Mouse (Mus musculus) MEL (cell line): Measurements from ENCODE around the gene Antxr1. TPM values are rescaled to one million over a fixed set of nuclear protein-coding genes. Genes with fewer than 3 reads are reported as not detected.
A peak's percentile ranks its signal among the peaks of the same experiment; 100 is the strongest.

Experiments
- DNase-seq: peaks from one replicate; pipeline ENCODE4 v3.0.0; 2011; ENCODE audit warnings: low read depth, low spot score
- H3K27ac ChIP-seq: 2 replicates; pipeline ENCODE4 v1.5.1; 2012; ENCODE audit warnings: low read depth, mild to moderate bottlenecking, control low read depth, low read length, moderate library complexity; ENCODE audit not compliant: control insufficient read depth
- H3K27me3 ChIP-seq, 2 experiments: fragments of 150-350 bp in 1 of 2; sonication (generic) in 1 of 2; 2 replicates each; pipeline ENCODE4 v1.6.1; 2012; ENCODE audit warnings: low read length in 2 of 2, mild to moderate bottlenecking in 2 of 2, improper control_type of control experiment in 1 of 2, moderate library complexity in 1 of 2; ENCODE audit not compliant: insufficient read depth in 2 of 2, control insufficient read depth in 1 of 2
- H3K36me3 ChIP-seq, 2 experiments: 2 replicates each; pipeline ENCODE4 v1.6.1; 2012 to 2014; ENCODE audit warnings: low read length in 2 of 2, improper control_type of control experiment in 1 of 2, inconsistent platforms in 1 of 2, mild to moderate bottlenecking in 1 of 2; ENCODE audit not compliant: insufficient read depth in 2 of 2, control insufficient read depth in 1 of 2
- H3K4me1 ChIP-seq, 2 experiments: fragments of 150-350 bp in 1 of 2; sonication (generic) in 1 of 2; 2 replicates each; pipeline ENCODE4 v1.6.1; 2012; ENCODE audit warnings: low read length in 2 of 2, improper control_type of control experiment in 1 of 2, mild to moderate bottlenecking in 1 of 2; ENCODE audit not compliant: insufficient read depth in 2 of 2, control insufficient read depth in 1 of 2
- H3K4me3 ChIP-seq, 2 experiments: fragments of 150-350 bp in 1 of 2; sonication (generic) in 1 of 2; 2 replicates each; pipeline ENCODE4 v1.5.1; 2012; ENCODE audit warnings: low read depth in 2 of 2, low read length in 2 of 2, mild to moderate bottlenecking in 2 of 2, moderate library complexity in 2 of 2, control low read depth in 1 of 2, improper control_type of control experiment in 1 of 2; ENCODE audit not compliant: control insufficient read depth in 1 of 2, insufficient read depth in 1 of 2
- H3K79me2 ChIP-seq: 2 replicates; pipeline ENCODE4 v1.6.1; 2012; ENCODE audit warnings: mild to moderate bottlenecking, low read length, moderate library complexity; ENCODE audit not compliant: control insufficient read depth, poor library complexity, insufficient read depth
- H3K9ac ChIP-seq: 2 replicates; pipeline ENCODE4 v1.6.1; 2012; ENCODE audit warnings: low read depth, mild to moderate bottlenecking, control low read depth, low read length, moderate library complexity; ENCODE audit not compliant: control insufficient read depth, poor library complexity, severe bottlenecking
- H3K9me3 ChIP-seq: fragments of 150-350 bp; sonication (generic); replicated peaks from 2 replicates; pipeline ENCODE4 v1.6.1; 2012; ENCODE audit warnings: mild to moderate bottlenecking, low read length, improper control_type of control experiment, moderate library complexity; ENCODE audit not compliant: insufficient read depth
- BHLHE40 ChIP-seq: IDR thresholded peaks from 2 replicates; pipeline ENCODE4 v1.6.1; 2012; ENCODE audit warnings: low read depth, mild to moderate bottlenecking, inconsistent platforms, low read length, improper control_type of control experiment, borderline replicate concordance
- CTCF ChIP-seq, 3 experiments: IDR thresholded peaks in 2 of 3; conservative IDR thresholded peaks in 1 of 3; 2 replicates each; pipeline ENCODE4 v1.5.1; 2011 to 2012; ENCODE audit warnings: low read length in 3 of 3, low read depth in 2 of 3, mild to moderate bottlenecking in 2 of 3, improper control_type of control experiment in 1 of 3, inconsistent platforms in 1 of 3, mixed read lengths in 1 of 3, moderate library complexity in 1 of 3; ENCODE audit not compliant: control insufficient read depth in 1 of 3, insufficient read depth in 1 of 3, poor library complexity in 1 of 3, severe bottlenecking in 1 of 3
- E2F4 ChIP-seq: IDR thresholded peaks from 2 replicates; pipeline ENCODE4 v1.6.1; 2011; ENCODE audit warnings: low read depth, low read length, improper control_type of control experiment, borderline replicate concordance
- ELF1 ChIP-seq: IDR thresholded peaks from 2 replicates; pipeline ENCODE4 v1.6.1; 2014; ENCODE audit warnings: low read depth, mild to moderate bottlenecking, inconsistent platforms, low read length, improper control_type of control experiment, moderate library complexity
- EP300 ChIP-seq, 2 experiments: IDR thresholded peaks; 2 replicates each; pipeline ENCODE4 v1.6.1; 2011; ENCODE audit warnings: improper control_type of control experiment in 2 of 2, low read length in 2 of 2, low read depth in 1 of 2, mild to moderate bottlenecking in 1 of 2
- ETS1 ChIP-seq: IDR thresholded peaks from 2 replicates; pipeline ENCODE4 v1.6.1; 2012; ENCODE audit warnings: low read depth, mild to moderate bottlenecking, inconsistent platforms, low read length, improper control_type of control experiment, moderate library complexity
- GABPA ChIP-seq: IDR thresholded peaks from 2 replicates; pipeline ENCODE4 v1.6.1; 2012; ENCODE audit warnings: low read depth, mild to moderate bottlenecking, inconsistent platforms, low read length, improper control_type of control experiment, moderate library complexity
- KAT2A ChIP-seq: conservative IDR thresholded peaks from 2 replicates; pipeline ENCODE4 v1.6.1; 2012; ENCODE audit warnings: low read depth, low read length, improper control_type of control experiment, inconsistent platforms
- MAX ChIP-seq: IDR thresholded peaks from 2 replicates; pipeline ENCODE4 v1.6.1; 2011; ENCODE audit warnings: low read length, improper control_type of control experiment
- MAZ ChIP-seq: IDR thresholded peaks from 2 replicates; pipeline ENCODE4 v1.6.1; 2012; ENCODE audit warnings: low read depth, mild to moderate bottlenecking, inconsistent platforms, low read length, improper control_type of control experiment
- MYB ChIP-seq: IDR thresholded peaks from 2 replicates; pipeline ENCODE4 v1.6.1; 2011; ENCODE audit warnings: mild to moderate bottlenecking, low read depth, low read length, improper control_type of control experiment
- MYC ChIP-seq: IDR thresholded peaks from 2 replicates; pipeline ENCODE4 v1.6.1; 2011; ENCODE audit warnings: low read depth, mild to moderate bottlenecking, low read length, improper control_type of control experiment, moderate library complexity
- NRF1 ChIP-seq: IDR thresholded peaks from 2 replicates; pipeline ENCODE4 v1.6.1; 2014; ENCODE audit warnings: low read depth, mild to moderate bottlenecking, inconsistent platforms, low read length, improper control_type of control experiment, moderate library complexity; ENCODE audit not compliant: poor library complexity, insufficient read depth, severe bottlenecking
- POLR2AphosphoS5 ChIP-seq: IDR thresholded peaks from 2 replicates; pipeline ENCODE4 v1.6.1; 2012; ENCODE audit warnings: low read depth, borderline replicate concordance, mild to moderate bottlenecking, inconsistent platforms, low read length, moderate library complexity, mixed read lengths
- RCOR1 ChIP-seq: IDR thresholded peaks from 2 replicates; pipeline ENCODE4 v1.6.1; 2012; ENCODE audit warnings: low read depth, mild to moderate bottlenecking, inconsistent platforms, low read length, improper control_type of control experiment
- SMC3 ChIP-seq: IDR thresholded peaks from 2 replicates; pipeline ENCODE4 v1.6.1; 2011; ENCODE audit warnings: low read depth, low read length, improper control_type of control experiment
- TAL1 ChIP-seq: IDR thresholded peaks from 2 replicates; pipeline ENCODE4 v1.6.1; 2012; ENCODE audit warnings: mild to moderate bottlenecking, inconsistent platforms, low read length, moderate library complexity, mixed read lengths
- TBP ChIP-seq: IDR thresholded peaks from 2 replicates; pipeline ENCODE4 v1.8.0; 2011; ENCODE audit warnings: low read depth, low read length, improper control_type of control experiment
- USF1 ChIP-seq: IDR thresholded peaks from 2 replicates; pipeline ENCODE4 v1.6.1; 2014; ENCODE audit warnings: low read depth, mild to moderate bottlenecking, inconsistent platforms, low read length, improper control_type of control experiment, moderate library complexity
- ZC3H11A ChIP-seq: IDR thresholded peaks from 2 replicates; pipeline ENCODE4 v1.6.1; 2012; ENCODE audit warnings: low read depth, mild to moderate bottlenecking, inconsistent platforms, low read length, improper control_type of control experiment
- ZMIZ1 ChIP-seq: IDR thresholded peaks from 2 replicates; pipeline ENCODE4 v1.6.1; 2012; ENCODE audit warnings: low read depth, mild to moderate bottlenecking, inconsistent platforms, low read length, improper control_type of control experiment, moderate library complexity
- polyA plus RNA-seq, 2 experiments: library from polyadenylated mRNA; stranded (reverse) in 1 of 2; unstranded in 1 of 2; fragments of >175 nt in 1 of 2; fragments of >200 nt in 1 of 2; gene quantifications; 2 replicates each; pipeline versions ENCODE4 v1.2.1 to v1.2.4; 2012; ENCODE audit warnings: low replicate concordance in 2 of 2, low read depth in 1 of 2; ENCODE audit not compliant: insufficient read length in 2 of 2, insufficient read depth in 1 of 2, missing spikeins in 1 of 2
- total RNA-seq: library from RNA; depleted of rRNA; stranded (reverse); fragments of 300-350 nt; gene quantifications from 2 replicates; pipeline ENCODE4 v1.2.3, GENCODE M21; 2012

The Antxr1 gene
- total and polyA plus RNA-seq, 3 experiments: 0.10 TPM; not detected in 2

DNA sequence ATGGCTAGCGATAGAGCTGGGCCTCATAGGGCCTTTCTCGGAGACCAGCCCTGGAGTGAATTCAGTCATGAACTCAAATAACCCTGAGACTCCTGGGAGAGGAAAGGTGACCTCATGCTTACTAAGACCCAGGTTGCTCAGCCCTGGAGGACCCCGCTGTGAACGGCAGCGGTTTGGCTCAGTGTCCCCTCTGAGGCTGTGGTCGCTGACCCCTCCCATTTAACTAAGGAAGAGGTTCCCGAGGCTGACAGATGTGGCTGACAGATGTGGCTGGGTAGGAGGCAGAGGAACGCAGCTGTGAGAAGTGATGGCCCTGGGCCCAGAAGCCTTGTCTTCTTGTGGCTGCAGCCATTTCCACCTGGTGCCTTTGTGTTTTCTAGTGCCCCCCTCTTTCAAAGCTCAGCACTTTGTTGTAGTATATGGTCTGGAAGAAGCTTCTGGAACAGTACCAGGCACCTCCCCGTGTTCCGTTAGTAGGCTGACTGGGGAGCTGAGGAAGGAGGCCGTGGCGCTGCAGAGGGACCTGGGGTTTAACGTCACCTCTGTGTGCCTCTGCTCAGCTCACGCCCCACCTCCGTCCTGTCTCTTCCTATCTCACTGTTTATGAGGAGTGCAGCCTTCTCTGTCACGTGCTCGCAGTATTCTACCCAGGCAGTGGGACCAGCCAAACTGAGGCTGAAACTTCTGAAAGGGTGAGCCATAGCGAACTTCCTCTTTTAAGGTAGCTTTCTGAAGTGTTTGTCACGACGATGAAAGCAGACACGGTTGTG, 183.0 kb downstream of the Antxr1 start (continued):
- TF ChIP-seq POLR2AphosphoS5 (no peak), ZMIZ1 (no peak), ZC3H11A (no peak), ELF1 (no peak), MYB (no peak), BHLHE40 (peak; percentile 97), KAT2A (no peak), SMC3 (no peak), MAX (peak; percentile 94), NRF1 (no peak), ETS1 (peak; percentile 5), CTCF (IDR thresholded peaks at IDR 0.05 in 2 of 3, conservative IDR thresholded peaks at IDR 0.05 in 1 of 3; ENCODE audit: control insufficient read depth in 1 of 3, insufficient read depth in 1 of 3, low read depth in 2 of 3, low read length in 3 of 3, poor library complexity in 1 of 3, severe bottlenecking in 1 of 3) (no peak), RCOR1 (no peak), EP300 (IDR thresholded peaks at IDR 0.05; ENCODE audit: low read depth in 1 of 2, low read length in 2 of 2) (0 out of 4 replicates have a peak, but pooled peaks of 1 of the 2 experiments have one; percentile 10), E2F4 (no peak), GABPA (no peak), TAL1 (peak; percentile 47)
- TF ChIP-seq, all 39 proteins: peak for 12

DNA sequence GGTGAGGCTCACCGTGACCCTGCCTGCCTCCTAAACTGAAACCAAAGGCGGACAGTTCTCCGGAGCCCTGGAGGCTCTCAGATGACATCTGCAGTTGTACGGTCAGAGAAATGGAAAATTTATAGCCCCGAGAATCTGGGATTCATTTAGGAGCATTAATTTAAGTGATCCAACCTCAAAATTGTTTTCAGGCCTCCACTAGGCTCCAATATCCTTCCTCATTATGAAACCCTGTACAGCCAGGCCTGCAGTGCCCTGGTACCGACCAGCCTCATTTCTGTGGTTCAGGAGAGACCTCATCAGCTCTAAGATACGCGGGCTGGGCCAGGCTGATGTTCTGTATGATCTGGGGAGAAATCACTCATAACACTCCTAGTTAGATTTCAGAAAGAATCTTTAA, 184.2 kb downstream of the Antxr1 start:
- Histone ChIP-seq H3K27me3 (peaks cover 5 to 9% of the 10 kb centered on the region in 2 experiments), H3K4me3 (no peak overlapping the region), H3K79me2 (no peaks in the 10 kb centered on the region), H3K4me1 (peaks cover 8 to 17% of the 10 kb centered on the region in 2 experiments), H3K36me3 (peaks cover 0 to 4% of the 10 kb centered on the region in 2 experiments; a peak in 2 of 4 replicates), H3K27ac (no peak overlapping the region), H3K9me3 (no peaks in the 10 kb centered on the region), H3K9ac (no peak overlapping the region)
- TF ChIP-seq ELF1: no peak
- no peak for TF ChIP-seq MAZ
- no peak for TF ChIP-seq TBP
- TF ChIP-seq USF1: no peak
- no peak for TF ChIP-seq BHLHE40
- no peak for TF ChIP-seq MYB
- no peak for TF ChIP-seq MYC
- no peak for DNase-seq
